Mouse (Mus musculus): ENCODE measurements around the gene Nt5dc3. TPM values are rescaled to one million over a fixed set of nuclear protein-coding genes. Genes with fewer than 3 reads are reported as not detected.

The Nt5dc3 gene
- total RNA-seq, 1 experiment = 5.6 TPM

DNA sequence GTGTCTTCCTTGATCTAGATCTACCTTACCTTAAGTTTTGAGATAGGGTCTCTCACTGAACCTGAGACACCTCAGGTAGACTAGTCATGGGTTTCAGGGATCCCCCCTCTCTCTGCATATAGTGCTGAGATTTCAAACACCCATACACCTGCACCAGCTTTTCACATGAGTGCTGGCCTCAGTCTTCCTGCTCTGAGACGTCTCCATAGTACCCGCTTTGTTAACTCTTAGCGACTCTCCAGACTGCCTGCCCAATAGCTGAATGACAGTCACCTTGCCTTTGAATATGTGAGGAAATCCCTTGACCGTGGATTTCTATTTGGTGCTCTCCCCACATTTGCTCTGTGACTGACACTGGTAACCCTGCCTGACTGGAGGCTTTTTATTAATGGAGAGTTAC lies 15.4 kb downstream of the Nt5dc3 start:
- TF ChIP-seq ZC3H11A (IDR thresholded peaks at IDR 0.05; ENCODE audit: borderline replicate concordance, low read depth, low read length) (no peak), HCFC1 (IDR thresholded peaks at IDR 0.05; ENCODE audit: borderline replicate concordance, insufficient read depth, low read length) (no peak)
- DNase-seq (ENCODE audit: low read depth, low spot score) = no peak
- in situ Hi-C loops (cut with MboI; ENCODE audit: low sequenced_read_pairs in 2 of 2, unreplicated experiment in 2 of 2) = no loop called here
- H3K4me1 ChIP-seq (ENCODE audit: control insufficient read depth in 2 of 2, insufficient read depth in 2 of 2, low read length in 2 of 2, poor library complexity in 1 of 2) = peaks cover 0 to 4% of the 10 kb centered on the region in 2 experiments; a peak in 1 of 4 replicates
- no peaks in the 10 kb centered on the region; the same call in 1 of the 2 replicates for H3K36me3 ChIP-seq (ENCODE audit: control insufficient read depth, insufficient read depth, low read length, poor library complexity, severe bottlenecking)
- H3K9me3 ChIP-seq (ENCODE audit: control insufficient read depth, insufficient read depth, low read depth, low read length) = no peaks in the 10 kb centered on the region
- no peak overlapping the region for H3K9ac ChIP-seq (ENCODE audit: insufficient read depth, low read depth, low read length, poor library complexity, severe bottlenecking)
- no peak overlapping the region for H3K27ac ChIP-seq (ENCODE audit: insufficient read depth, low read depth, low read length, poor library complexity, severe bottlenecking)
- no peak overlapping the region for H3K4me3 ChIP-seq (ENCODE audit: insufficient read depth in 1 of 2, low read depth in 1 of 2, low read length in 2 of 2, poor library complexity in 1 of 2, severe bottlenecking in 1 of 2)

- Histone ChIP-seq H3K9me3 (ENCODE audit: control insufficient read depth, insufficient read depth, low read depth, low read length) (no peaks in the 10 kb centered on the region), H3K4me1 (ENCODE audit: control insufficient read depth in 2 of 2, insufficient read depth in 2 of 2, low read length in 2 of 2, poor library complexity in 1 of 2) (peaks cover 0 to 4% of the 10 kb centered on the region in 2 experiments; a peak in 1 of 4 replicates), H3K27ac (ENCODE audit: insufficient read depth, low read depth, low read length, poor library complexity, severe bottlenecking) (0 out of 2 replicates have a peak overlapping the region, but pooled peaks have one; percentile 10), H3K36me3 (ENCODE audit: control insufficient read depth, insufficient read depth, low read length, poor library complexity, severe bottlenecking) (no peaks in the 10 kb centered on the region; the same call in 1 of the 2 replicates), H3K4me3 (ENCODE audit: insufficient read depth in 1 of 2, low read depth in 1 of 2, low read length in 2 of 2, poor library complexity in 1 of 2, severe bottlenecking in 1 of 2) (no peak overlapping the region), H3K9ac (ENCODE audit: insufficient read depth, low read depth, low read length, poor library complexity, severe bottlenecking) (no peak overlapping the region)
- TF ChIP-seq HCFC1 (IDR thresholded peaks at IDR 0.05; ENCODE audit: borderline replicate concordance, insufficient read depth, low read length) (no peak), MAFK (IDR thresholded peaks at IDR 0.05; ENCODE audit: insufficient read depth, low read depth, low read length) (no peak), CHD2 (IDR thresholded peaks at IDR 0.05; ENCODE audit: low read depth, low read length) (no peak), ZNF384 (IDR thresholded peaks at IDR 0.05; ENCODE audit: low read depth, low read length) (no peak), ZC3H11A (IDR thresholded peaks at IDR 0.05; ENCODE audit: borderline replicate concordance, low read depth, low read length) (no peak)
- in situ Hi-C loops (cut with MboI; ENCODE audit: low sequenced_read_pairs in 2 of 2, unreplicated experiment in 2 of 2) = no loop called here
- no peak for DNase-seq (ENCODE audit: low read depth, low spot score)
Observed at GRCm38 (mm10) chr10:86794794-86795535, 16.2 kb downstream of the Nt5dc3 start.

DNA sequence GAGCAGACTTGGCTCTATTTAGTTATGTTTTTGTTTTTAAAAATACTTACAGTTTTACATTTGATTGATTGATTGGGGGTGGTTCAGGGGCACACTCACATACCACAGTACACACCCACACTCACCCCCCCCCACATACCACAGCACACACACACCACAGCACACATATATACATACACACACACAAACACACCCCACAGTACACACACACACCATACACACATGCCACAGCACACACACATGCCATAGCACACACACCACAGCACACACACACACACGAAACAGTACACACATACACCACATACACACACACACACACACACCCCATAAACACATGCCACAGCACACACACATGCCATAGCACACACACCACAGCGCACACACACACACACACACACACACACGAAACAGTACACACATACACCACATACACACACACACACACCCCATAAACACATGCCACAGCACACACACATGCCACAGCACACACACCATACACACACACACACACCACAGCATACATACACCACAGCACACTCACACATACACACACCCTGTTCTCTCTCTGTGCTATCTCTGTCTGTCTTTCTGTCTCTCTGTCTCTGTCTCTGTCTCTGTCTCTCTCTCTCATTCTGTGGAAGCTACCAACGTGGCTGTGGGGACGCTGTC lies 17.4 kb downstream of the Nt5dc3 start:
- TF ChIP-seq ZNF384 (IDR thresholded peaks at IDR 0.05; ENCODE audit: low read depth, low read length) = no peak
- no peak for TF ChIP-seq HCFC1 (IDR thresholded peaks at IDR 0.05; ENCODE audit: borderline replicate concordance, insufficient read depth, low read length)
- no peak for TF ChIP-seq ZC3H11A (IDR thresholded peaks at IDR 0.05; ENCODE audit: borderline replicate concordance, low read depth, low read length)
- no peak for TF ChIP-seq MAFK (IDR thresholded peaks at IDR 0.05; ENCODE audit: insufficient read depth, low read depth, low read length)
- TF ChIP-seq CHD2 (IDR thresholded peaks at IDR 0.05; ENCODE audit: low read depth, low read length) = no peak
- Histone ChIP-seq H3K9ac (ENCODE audit: insufficient read depth, low read depth, low read length, poor library complexity, severe bottlenecking) (peak overlapping the region; percentile 4; the same call in 1 of the 2 replicates), H3K4me3 (ENCODE audit: insufficient read depth in 1 of 2, low read depth in 1 of 2, low read length in 2 of 2, poor library complexity in 1 of 2, severe bottlenecking in 1 of 2) (peak overlapping the region; percentile 15 to 56; a peak in 3 of 4 replicates), H3K36me3 (ENCODE audit: control insufficient read depth, insufficient read depth, low read length, poor library complexity, severe bottlenecking) (no peaks in the 10 kb centered on the region; the same call in 1 of the 2 replicates), H3K27ac (ENCODE audit: insufficient read depth, low read depth, low read length, poor library complexity, severe bottlenecking) (peak overlapping the region; percentile 7; the same call in 1 of the 2 replicates), H3K9me3 (ENCODE audit: control insufficient read depth, insufficient read depth, low read depth, low read length) (no peaks in the 10 kb centered on the region), H3K4me1 (ENCODE audit: control insufficient read depth in 2 of 2, insufficient read depth in 2 of 2, low read length in 2 of 2, poor library complexity in 1 of 2) (peaks cover 0 to 4% of the 10 kb centered on the region in 2 experiments; a peak in 1 of 4 replicates)
- in situ Hi-C loops (cut with MboI; ENCODE audit: low sequenced_read_pairs in 2 of 2, unreplicated experiment in 2 of 2) = no loop called here
- no peak for DNase-seq (ENCODE audit: low read depth, low spot score)

- Histone ChIP-seq H3K9ac (ENCODE audit: insufficient read depth, low read depth, low read length, poor library complexity, severe bottlenecking) (no peak overlapping the region), H3K4me1 (ENCODE audit: control insufficient read depth in 2 of 2, insufficient read depth in 2 of 2, low read length in 2 of 2, poor library complexity in 1 of 2) (no peaks in the 10 kb centered on the region), H3K9me3 (ENCODE audit: control insufficient read depth, insufficient read depth, low read depth, low read length) (no peaks in the 10 kb centered on the region), H3K36me3 (ENCODE audit: control insufficient read depth, insufficient read depth, low read length, poor library complexity, severe bottlenecking) (peaks cover 4% of the 10 kb centered on the region; the same call in 1 of the 2 replicates), H3K27ac (ENCODE audit: insufficient read depth, low read depth, low read length, poor library complexity, severe bottlenecking) (no peak overlapping the region), H3K4me3 (ENCODE audit: insufficient read depth in 1 of 2, low read depth in 1 of 2, low read length in 2 of 2, poor library complexity in 1 of 2, severe bottlenecking in 1 of 2) (no peak overlapping the region)
- in situ Hi-C loops (cut with MboI; ENCODE audit: low sequenced_read_pairs in 2 of 2, unreplicated experiment in 2 of 2) = no loop called here
- DNase-seq (ENCODE audit: low read depth, low spot score) = no peak
- TF ChIP-seq ZNF384 (IDR thresholded peaks at IDR 0.05; ENCODE audit: low read depth, low read length) (no peak), MAFK (IDR thresholded peaks at IDR 0.05; ENCODE audit: insufficient read depth, low read depth, low read length) (no peak), CHD2 (IDR thresholded peaks at IDR 0.05; ENCODE audit: low read depth, low read length) (no peak), HCFC1 (IDR thresholded peaks at IDR 0.05; ENCODE audit: borderline replicate concordance, insufficient read depth, low read length) (no peak), ZC3H11A (IDR thresholded peaks at IDR 0.05; ENCODE audit: borderline replicate concordance, low read depth, low read length) (no peak)
Observed at GRCm38 (mm10) chr10:86807362-86807761, 28.6 kb downstream of the Nt5dc3 start.
